Mouse (Mus musculus) intestine, embryonic 16.5 days (tissue): ENCODE results near the gene Parvg. TPM values are rescaled to one million over a fixed set of nuclear protein-coding genes. Genes with fewer than 3 reads are reported as not detected.
"Not testable (repeated sequence)": the region's sequence is repeated elsewhere in the genome, so short reads cannot be mapped to it uniquely, and the experiment has no call there.

Experiments
- ATAC-seq: fragments of 200-750 bp; cut with Nextera tagmentation; 2 replicates; pipeline ENCODE4 v1.8.0; 2017; ENCODE audit warnings: moderate TSS enrichment, moderate library complexity
- H3K27ac ChIP-seq: fragments of 300-500 bp; sonication (generic); 2 replicates; pipeline ENCODE4 v1.5.1; 2014; ENCODE audit warnings: mild to moderate bottlenecking, low read length
- H3K27me3 ChIP-seq: fragments of 300-500 bp; sonication (generic); replicated peaks from 2 replicates; pipeline ENCODE4 v1.6.1; 2014; ENCODE audit warnings: low read length, control low read depth, mixed read lengths; ENCODE audit not compliant: control insufficient read depth, insufficient read depth
- H3K36me3 ChIP-seq: fragments of 300-500 bp; sonication (generic); 2 replicates; pipeline ENCODE4 v1.6.1; 2014; ENCODE audit warnings: low read length, control low read depth; ENCODE audit not compliant: control insufficient read depth, insufficient read depth
- H3K4me1 ChIP-seq: fragments of 300-500 bp; sonication (generic); 2 replicates; pipeline ENCODE4 v1.6.1; 2014; ENCODE audit warnings: low read length, control low read depth, mixed read lengths; ENCODE audit not compliant: control insufficient read depth, insufficient read depth
- H3K4me2 ChIP-seq: fragments of 300-500 bp; sonication (generic); 2 replicates; pipeline ENCODE4 v1.6.1; 2014; ENCODE audit warnings: low read depth, low read length, control low read depth
- H3K4me3 ChIP-seq: fragments of 300-500 bp; sonication (generic); 2 replicates; pipeline ENCODE4 v1.5.1; 2014; ENCODE audit warnings: mild to moderate bottlenecking, low read length
- H3K9ac ChIP-seq: fragments of 300-500 bp; sonication (generic); 2 replicates; pipeline ENCODE4 v1.6.1; 2014; ENCODE audit warnings: low read depth, low read length
- H3K9me3 ChIP-seq: fragments of 300-500 bp; sonication (generic); 2 replicates; pipeline ENCODE4 v1.6.1; 2016; ENCODE audit warnings: low read length, control low read depth; ENCODE audit not compliant: control insufficient read depth
- WGBS: fragments of 180-500 bp; shearing (Covaris S2); extraction: QIAGEN DNeasy Blood & Tissue Kit; methylation state at CpG from one replicate; pipeline ENCODE4 v1.1.7; 2014; 5-methylcytosine and 5-hydroxymethylcytosine counted together
- polyA plus RNA-seq: library from polyadenylated mRNA; unstranded; fragments of >200 nt; fragmentation: Nextera tagmentation; extraction: Ambion mirVana; gene quantifications from 2 replicates; pipeline ENCODE4 v1.2.1, GENCODE M21; 2015

Parvg gene
- polyA plus RNA-seq, 1 experiment from 2014 or later, result 3.2 TPM

DNA sequence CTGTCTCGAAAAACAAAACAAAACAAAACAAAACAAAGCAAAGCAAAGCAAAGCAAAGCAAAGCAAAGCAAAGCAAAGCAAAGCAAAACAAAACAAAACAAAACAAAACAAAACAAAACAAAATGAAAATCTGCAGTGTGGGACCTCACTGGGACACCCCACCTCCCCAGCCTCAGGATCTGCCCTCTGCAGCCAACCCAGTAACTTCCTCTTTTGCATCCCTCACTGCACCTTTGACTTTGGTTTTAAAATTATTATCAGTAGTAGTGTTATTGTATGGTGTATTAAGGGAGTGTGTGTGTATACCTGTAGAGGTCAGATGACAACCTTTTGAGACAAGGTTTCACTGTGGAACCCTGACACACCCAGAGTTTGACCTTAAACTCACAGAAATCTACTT is 34.9 kb upstream of the Parvg start:
- 96% methylated on average over 1 of the region's 1 CpGs for WGBS
- H3K9me3 ChIP-seq, H3K9ac ChIP-seq, ATAC-seq, H3K36me3 ChIP-seq, H3K4me3 ChIP-seq, H3K27ac ChIP-seq, H3K4me2 ChIP-seq, H3K27me3 ChIP-seq, H3K4me1 ChIP-seq: not testable (repeated sequence)

DNA sequence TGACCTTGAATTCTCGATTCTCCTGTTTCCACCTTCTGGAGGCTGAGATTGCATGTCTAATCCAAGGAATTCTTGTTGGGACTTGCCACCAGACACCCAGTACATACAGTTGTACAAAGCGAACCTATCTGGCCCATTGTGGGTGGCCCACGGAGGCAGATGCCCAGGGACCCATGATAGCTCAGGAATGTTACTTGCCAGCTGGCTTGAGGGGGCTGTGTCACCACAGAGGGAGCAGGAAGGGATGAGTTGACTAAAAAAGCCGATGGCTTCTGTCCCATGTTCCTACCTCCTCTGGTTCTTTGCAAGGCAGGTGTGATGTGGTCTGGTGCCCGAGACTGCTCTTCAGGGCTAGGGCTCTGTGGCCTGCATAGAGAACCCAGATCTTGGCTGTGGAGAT is 32.7 kb upstream of the Parvg start:
- H3K27ac ChIP-seq, result no peak overlapping the region
- H3K9ac ChIP-seq, result no peak overlapping the region
- H3K36me3 ChIP-seq, result no peaks in the 10 kb centered on the region
- no peak for ATAC-seq
- 88% methylated on average over 5 of the region's 5 CpGs for WGBS
- H3K4me1 ChIP-seq, result no peaks in the 10 kb centered on the region
- H3K4me3 ChIP-seq, result no peak overlapping the region
- no peak overlapping the region for H3K4me2 ChIP-seq
- H3K9me3 ChIP-seq, result no peaks in the 10 kb centered on the region
- H3K27me3 ChIP-seq, result no peaks in the 10 kb centered on the region

DNA sequence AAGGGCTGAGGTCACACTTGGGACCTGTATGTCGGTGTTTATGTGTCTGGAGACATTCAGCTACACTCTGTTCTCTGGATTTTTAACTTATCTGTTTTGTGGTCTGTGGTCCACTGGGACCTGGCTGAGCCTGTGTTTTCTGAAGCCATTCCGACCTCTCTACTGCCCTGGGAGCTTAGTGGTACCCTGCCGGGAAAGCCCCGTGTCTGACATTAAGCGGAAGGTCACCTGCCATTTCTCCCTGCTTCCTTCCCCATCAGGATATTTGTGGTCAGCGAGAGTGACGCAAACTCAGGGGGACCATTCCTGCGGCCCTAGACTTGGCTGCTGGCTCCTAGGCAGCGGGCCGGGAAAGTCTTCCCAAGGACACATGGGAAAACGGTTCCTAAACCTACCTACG is 30.2 kb upstream of the Parvg start:
- peaks cover 4% of the 10 kb centered on the region for H3K4me1 ChIP-seq
- no peak overlapping the region for H3K4me2 ChIP-seq
- no peaks in the 10 kb centered on the region for H3K36me3 ChIP-seq
- H3K9me3 ChIP-seq, result no peaks in the 10 kb centered on the region
- H3K4me3 ChIP-seq, result no peak overlapping the region
- no peak overlapping the region for H3K9ac ChIP-seq
- no peak for ATAC-seq
- no peak overlapping the region for H3K27ac ChIP-seq
- 77% methylated on average over 12 of the region's 12 CpGs for WGBS
- no peaks in the 10 kb centered on the region for H3K27me3 ChIP-seq

DNA sequence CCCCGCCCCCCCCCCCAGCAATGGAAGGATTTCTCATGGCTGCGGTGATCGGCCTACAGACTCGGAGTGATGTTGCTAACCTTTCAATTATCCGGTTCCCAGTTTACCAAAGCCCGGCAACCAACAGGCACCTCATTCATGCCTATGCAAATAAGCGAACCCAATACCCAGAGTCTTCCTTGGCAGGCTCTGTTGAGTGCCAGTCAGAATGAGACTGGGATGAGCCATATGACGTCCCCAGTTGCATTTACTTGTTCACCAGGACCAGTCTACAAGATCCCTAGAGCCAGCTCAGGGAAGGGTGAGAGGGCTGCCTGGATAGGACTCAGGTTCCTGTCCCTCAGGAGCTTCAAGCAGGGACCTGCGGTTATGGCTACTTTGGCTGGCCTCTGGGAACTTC is 29.4 kb upstream of the Parvg start:
- Histone ChIP-seq H3K4me3 (no peak overlapping the region), H3K4me1 (peaks cover 11% of the 10 kb centered on the region), H3K27me3 (no peaks in the 10 kb centered on the region), H3K9ac (no peak overlapping the region), H3K36me3 (no peaks in the 10 kb centered on the region), H3K9me3 (no peaks in the 10 kb centered on the region), H3K27ac (no peak overlapping the region), H3K4me2 (no peak overlapping the region)
- no peak for ATAC-seq
- WGBS, result 84% methylated on average over 8 of the region's 9 CpGs

DNA sequence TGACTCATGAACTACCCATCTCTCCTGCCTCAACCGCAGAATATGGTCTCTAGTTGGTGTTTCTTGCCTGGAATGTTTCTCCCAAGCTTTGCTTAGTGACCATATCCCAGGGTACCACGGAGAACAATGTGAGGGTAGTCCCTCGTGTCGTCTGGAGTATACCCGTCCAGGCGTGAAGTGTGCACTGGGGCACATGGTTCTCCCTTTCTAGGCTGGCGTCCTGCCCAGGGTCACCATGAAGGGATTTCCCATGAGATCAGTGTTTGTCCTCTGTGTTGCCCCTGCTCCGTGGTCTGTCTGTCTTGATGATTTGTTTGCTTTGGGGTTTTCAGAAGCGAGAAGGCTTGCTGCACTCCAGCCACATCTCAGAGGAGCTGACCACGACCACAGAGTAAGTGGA is 28.6 kb upstream of the Parvg start:
- no peaks in the 10 kb centered on the region for H3K36me3 ChIP-seq
- ATAC-seq, result no peak
- no peak overlapping the region for H3K4me3 ChIP-seq
- H3K4me2 ChIP-seq, result no peak overlapping the region
- no peaks in the 10 kb centered on the region for H3K27me3 ChIP-seq
- H3K27ac ChIP-seq, result no peak overlapping the region
- WGBS, result 68% methylated on average over 10 of the region's 10 CpGs
- no peak overlapping the region for H3K9ac ChIP-seq
- H3K9me3 ChIP-seq, result no peaks in the 10 kb centered on the region
- H3K4me1 ChIP-seq, result peaks cover 11% of the 10 kb centered on the region

DNA sequence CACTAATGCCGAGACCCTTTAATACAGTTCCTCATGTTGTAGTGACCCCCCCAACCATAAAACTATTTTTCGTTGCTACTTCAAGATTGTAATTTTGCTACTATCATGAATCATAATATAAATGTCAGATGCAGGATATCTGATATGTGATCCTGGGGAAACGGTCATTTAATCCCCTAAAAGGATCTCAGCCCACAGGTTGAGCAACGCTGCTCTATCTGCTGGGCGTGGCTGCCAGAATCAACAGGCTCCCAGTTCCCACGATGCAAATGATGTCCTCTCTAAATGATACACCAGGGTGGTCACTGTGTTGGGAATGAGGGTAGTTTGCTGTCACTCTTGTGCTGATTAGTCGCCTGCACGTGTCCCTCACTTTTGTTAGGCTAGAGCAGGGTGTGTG is 26.4 kb upstream of the Parvg start:
- H3K9ac ChIP-seq, result no peak overlapping the region
- H3K36me3 ChIP-seq, result no peaks in the 10 kb centered on the region
- H3K9me3 ChIP-seq, result no peaks in the 10 kb centered on the region
- WGBS, result 49% methylated on average over 8 of the region's 8 CpGs
- H3K4me2 ChIP-seq, result no peak overlapping the region
- H3K4me3 ChIP-seq, result no peak overlapping the region
- peaks cover 11% of the 10 kb centered on the region for H3K4me1 ChIP-seq
- no peaks in the 10 kb centered on the region for H3K27me3 ChIP-seq
- no peak for ATAC-seq
- no peak overlapping the region for H3K27ac ChIP-seq

DNA sequence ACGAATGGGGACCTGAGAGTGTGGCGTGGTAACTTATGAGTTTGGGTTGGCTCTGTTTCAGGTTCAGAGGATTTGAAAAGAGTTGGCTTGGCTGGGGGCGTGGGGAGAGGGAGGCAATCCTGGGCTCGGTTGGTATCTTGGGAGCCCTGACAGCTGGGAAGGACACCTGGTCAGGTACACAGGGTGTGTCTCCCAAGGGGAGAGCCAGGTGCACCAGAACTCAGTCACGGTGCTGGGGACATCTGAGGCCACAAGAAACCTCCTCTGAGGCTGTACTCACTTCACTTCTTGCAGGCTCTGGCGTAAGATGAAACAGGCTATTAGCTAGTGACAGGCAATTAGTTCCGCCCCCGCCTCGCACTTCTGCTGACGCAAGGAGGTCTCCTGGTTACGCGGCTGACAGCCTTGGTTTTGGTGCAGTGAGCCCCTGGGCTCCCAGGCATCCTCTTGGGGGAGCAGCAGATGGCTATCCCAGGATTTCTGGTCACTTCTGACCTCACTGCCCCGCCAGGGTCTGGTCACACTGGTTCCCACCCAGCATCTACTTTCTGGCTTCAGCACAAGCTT is 24.9 kb upstream of the Parvg start:
- Histone ChIP-seq H3K36me3 (no peaks in the 10 kb centered on the region), H3K4me1 (peaks cover 11% of the 10 kb centered on the region), H3K4me2 (no peak overlapping the region), H3K9ac (no peak overlapping the region), H3K27me3 (no peaks in the 10 kb centered on the region), H3K4me3 (no peak overlapping the region), H3K27ac (no peak overlapping the region), H3K9me3 (no peaks in the 10 kb centered on the region)
- ATAC-seq, result peak; percentile 52; the same call in 1 of the 2 replicates
- 41% methylated on average over 13 of the region's 13 CpGs for WGBS

DNA sequence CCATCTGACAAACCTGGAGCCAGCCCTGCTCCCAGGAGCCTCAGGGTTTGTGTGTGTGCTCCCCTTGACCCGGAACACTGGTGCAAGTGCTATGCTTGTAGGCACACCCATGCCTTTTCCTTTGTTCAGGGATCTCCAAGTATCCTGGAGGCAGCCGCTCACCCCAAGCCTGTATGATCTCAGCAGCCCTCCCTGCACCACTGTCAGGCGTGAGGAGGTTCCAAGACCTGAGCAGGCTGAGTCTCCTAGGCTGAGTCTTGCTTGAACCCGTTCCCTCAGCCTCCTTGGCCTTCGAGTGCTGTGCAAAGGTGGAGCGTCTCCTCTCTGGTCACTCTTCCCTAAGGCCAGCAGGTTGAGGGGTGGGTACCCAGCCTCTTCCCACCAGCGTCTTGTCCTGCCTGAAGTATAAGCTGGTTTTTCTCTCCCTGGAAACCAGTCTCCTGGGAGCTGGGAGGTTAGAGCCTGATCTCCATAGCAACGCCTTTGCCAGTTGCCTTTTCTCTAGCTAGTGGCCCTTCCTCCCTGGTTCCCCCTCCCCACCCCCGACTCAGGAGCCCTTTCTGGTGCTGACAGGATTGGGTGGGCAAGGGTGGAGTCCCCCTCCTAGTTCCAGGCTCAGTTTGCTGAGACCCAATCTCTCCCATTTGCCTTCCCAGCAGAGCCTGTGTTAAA is 24.0 kb upstream of the Parvg start:
- WGBS, result 43% methylated on average over 9 of the region's 9 CpGs
- H3K4me2 ChIP-seq, result no peak overlapping the region
- no peak overlapping the region for H3K27ac ChIP-seq
- no peak for ATAC-seq
- no peak overlapping the region for H3K9ac ChIP-seq
- H3K4me3 ChIP-seq, result no peak overlapping the region
- peaks cover 11% of the 10 kb centered on the region for H3K4me1 ChIP-seq
- no peaks in the 10 kb centered on the region for H3K9me3 ChIP-seq
- H3K36me3 ChIP-seq, result no peaks in the 10 kb centered on the region
- H3K27me3 ChIP-seq, result no peaks in the 10 kb centered on the region

DNA sequence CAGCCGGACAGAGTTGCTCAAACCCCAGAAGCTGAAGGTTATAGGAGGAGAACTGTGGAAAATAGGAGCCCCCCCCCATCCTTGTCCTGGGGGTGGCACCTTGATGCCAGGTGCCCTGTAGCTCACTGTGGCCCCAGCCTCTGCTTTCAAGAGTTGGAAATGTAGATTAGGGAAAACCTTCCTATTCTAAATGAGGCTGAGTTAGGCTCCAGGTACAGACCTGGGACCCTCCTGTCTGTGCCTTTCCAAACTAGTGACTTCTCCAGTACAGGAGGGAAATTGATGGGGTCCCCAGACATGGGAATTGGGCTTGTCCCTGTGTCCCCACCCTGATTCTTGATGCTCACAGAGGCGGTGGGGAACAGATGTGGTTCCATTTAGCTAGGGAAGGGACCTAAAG is 23.2 kb upstream of the Parvg start:
- H3K9ac ChIP-seq, result no peak overlapping the region
- H3K4me3 ChIP-seq, result no peak overlapping the region
- H3K4me1 ChIP-seq, result peaks cover 11% of the 10 kb centered on the region
- H3K4me2 ChIP-seq, result no peak overlapping the region
- H3K27me3 ChIP-seq, result no peaks in the 10 kb centered on the region
- no peaks in the 10 kb centered on the region for H3K36me3 ChIP-seq
- ATAC-seq, result no peak
- H3K27ac ChIP-seq, result no peak overlapping the region
- H3K9me3 ChIP-seq, result no peaks in the 10 kb centered on the region
- 65% methylated on average over 2 of the region's 2 CpGs for WGBS

DNA sequence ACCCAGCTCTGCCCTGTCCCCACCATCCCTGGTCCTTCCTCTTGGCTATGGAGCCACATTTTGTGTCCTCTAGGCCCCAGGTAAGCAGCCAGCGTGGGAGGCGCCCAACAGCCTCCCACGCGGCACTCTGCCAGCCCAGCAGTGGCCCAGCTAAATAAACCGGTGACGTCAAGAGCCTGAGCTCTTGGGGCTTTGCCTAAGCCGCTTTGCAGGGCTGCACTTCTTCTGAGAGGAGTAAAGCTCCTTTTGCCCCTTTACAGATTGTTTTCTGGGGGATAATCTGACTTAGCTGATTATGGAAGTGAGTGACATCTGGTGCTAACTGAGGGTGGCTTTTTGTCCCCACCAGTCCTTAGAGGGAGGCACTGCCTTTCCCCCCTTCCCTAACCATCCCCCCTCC is 22.8 kb upstream of the Parvg start:
- peak overlapping the region; percentile 21; the same call in 1 of the 2 replicates for H3K9ac ChIP-seq
- H3K27ac ChIP-seq, result no peak overlapping the region
- no peaks in the 10 kb centered on the region for H3K27me3 ChIP-seq
- no peak overlapping the region for H3K4me3 ChIP-seq
- H3K4me2 ChIP-seq, result no peak overlapping the region
- no peaks in the 10 kb centered on the region for H3K36me3 ChIP-seq
- 18% methylated on average over 7 of the region's 7 CpGs for WGBS
- peaks cover 11% of the 10 kb centered on the region for H3K4me1 ChIP-seq
- no peaks in the 10 kb centered on the region for H3K9me3 ChIP-seq
- peak; percentile 39; the same call in 1 of the 2 replicates for ATAC-seq
